ENCODE assay signal across 9 mouse cellular contexts in the genomic region with DNA sequence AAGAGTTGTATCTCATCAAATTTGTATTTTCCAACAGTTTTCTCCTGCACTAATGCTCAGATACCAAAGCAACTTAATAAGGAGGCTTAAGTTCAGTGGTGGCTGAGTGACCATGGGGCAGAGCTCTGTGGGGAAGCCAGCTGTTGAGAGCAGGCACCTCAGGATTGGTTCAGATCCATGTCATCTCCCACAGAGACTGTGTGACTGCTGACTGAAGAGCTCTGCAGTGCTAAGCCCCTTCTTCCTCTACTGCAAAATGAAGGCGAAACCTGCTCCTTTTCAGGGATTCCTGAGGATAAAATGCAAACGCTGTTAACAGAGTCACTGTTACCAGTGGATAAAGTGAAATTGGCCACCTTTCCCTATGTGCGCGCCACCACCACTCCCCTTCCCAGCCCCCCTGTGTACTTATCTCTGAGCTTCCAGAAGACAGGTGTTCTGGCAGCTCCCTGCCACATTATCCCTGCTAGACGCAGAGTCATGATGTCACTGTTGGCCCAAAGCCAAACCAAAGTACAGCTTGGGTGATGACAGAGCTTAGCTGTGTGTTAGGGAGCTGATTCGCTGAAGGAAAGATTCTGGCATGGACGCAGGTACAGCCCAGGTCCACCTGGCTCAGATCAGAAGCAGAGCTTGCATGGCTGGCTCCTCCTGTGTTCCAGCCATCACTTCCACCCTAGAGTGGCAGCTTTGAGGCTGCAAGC.
DNase-seq lines count a peak whose midpoint lies in the region; ATAC-seq and TF ChIP-seq lines count a peak whose summit lies in the region.
"Had no signal": no experiment of that assay in that cellular context is flagged by ENCODE, and none has a peak within 500 bp of the region (broad histone marks: within the 10 kb centered on the region; RNA-seq: fewer than 3 reads in every experiment).

No protein-coding gene starts in this region.

- no peaks in the 10 kb centered on the region for H3K36me3 ChIP-seq in forebrain, embryonic 15.5 days
- H3K36me3 ChIP-seq in hindbrain, embryonic 16.5 days (ENCODE audit: control insufficient read depth, insufficient read depth, low read length), result no peaks in the 10 kb centered on the region
- H3K36me3 ChIP-seq in limb, embryonic 14.5 days (ENCODE audit: control insufficient read depth, insufficient read depth, low read length), result no peaks in the 10 kb centered on the region
- H3K36me3 ChIP-seq in stomach, postnatal 0 days (ENCODE audit: control insufficient read depth, insufficient read depth, low read length), result no peaks in the 10 kb centered on the region

- no peak for TF ChIP-seq POLR2A in limb, embryonic 14.5 days (IDR thresholded peaks at IDR 0.05; ENCODE audit: borderline replicate concordance, extremely low read depth, insufficient read depth, insufficient read length)

- 0 out of 2 replicates have a peak, but pooled peaks cover 4% of the 10 kb centered on the region for H3K27me3 ChIP-seq in forebrain, embryonic 15.5 days
- H3K27me3 ChIP-seq in hindbrain, embryonic 16.5 days (replicated peaks; ENCODE audit: control insufficient read depth, insufficient read depth, low read length), result no peaks in the 10 kb centered on the region
- H3K27me3 ChIP-seq in limb, embryonic 14.5 days (ENCODE audit: control insufficient read depth, insufficient read depth, low read length), result no peaks in the 10 kb centered on the region
- no peaks in the 10 kb centered on the region for H3K27me3 ChIP-seq in stomach, postnatal 0 days (ENCODE audit: control insufficient read depth, insufficient read depth, low read length)
- H3K27me3 ChIP-seq: Patski had no signal

- peak overlapping the region; percentile 26; the same call in 1 of the 2 replicates for H3K4me2 ChIP-seq in forebrain, embryonic 15.5 days (replicated peaks)
- peak overlapping the region; percentile 27 for H3K4me2 ChIP-seq in hindbrain, embryonic 16.5 days (ENCODE audit: low read length)
- H3K4me2 ChIP-seq in limb, embryonic 14.5 days (replicated peaks; ENCODE audit: low read depth, low read length, severe bottlenecking), result 0 out of 2 replicates have a peak overlapping the region, but pooled peaks have one; percentile 6
- H3K4me2 ChIP-seq in stomach, postnatal 0 days (replicated peaks; ENCODE audit: low read depth), result no peak overlapping the region

- TF ChIP-seq CTCF in stomach, postnatal 0 days (IDR thresholded peaks at IDR 0.05; ENCODE audit: low read depth), result no peak

- H3K4me1 ChIP-seq in forebrain, embryonic 15.5 days, result peaks cover 12% of the 10 kb centered on the region
- H3K4me1 ChIP-seq in hindbrain, embryonic 16.5 days (ENCODE audit: control insufficient read depth, insufficient read depth, low read depth, low read length), result peaks cover 12% of the 10 kb centered on the region
- peaks cover 14% of the 10 kb centered on the region for H3K4me1 ChIP-seq in limb, embryonic 14.5 days (ENCODE audit: control insufficient read depth, insufficient read depth, low read length)
- no peaks in the 10 kb centered on the region for H3K4me1 ChIP-seq in stomach, postnatal 0 days (replicated peaks; ENCODE audit: control insufficient read depth, insufficient read depth)

- no peak overlapping the region; the same call in 1 of the 2 replicates for H3K27ac ChIP-seq in forebrain, embryonic 15.5 days (replicated peaks)
- H3K27ac ChIP-seq in hindbrain, embryonic 16.5 days (ENCODE audit: low read depth, low read length), result no peak overlapping the region
- no peak overlapping the region for H3K27ac ChIP-seq in limb, embryonic 14.5 days (replicated peaks; ENCODE audit: low read depth, low read length)
- H3K27ac ChIP-seq in stomach, postnatal 0 days (replicated peaks), result no peak overlapping the region

- peak; percentile 85 for ATAC-seq in forebrain, embryonic 15.5 days (replicated peaks)
- ATAC-seq in hindbrain, embryonic 16.5 days, result peak; percentile 76
- ATAC-seq in limb, embryonic 14.5 days (ENCODE audit: low FRiP score, low read depth), result peak; percentile 88
- ATAC-seq in stomach, postnatal 0 days (ENCODE audit: low FRiP score, low TSS enrichment), result peak; percentile 64
- ATAC-seq: Patski had no signal

- H3K4me3 ChIP-seq in forebrain, embryonic 15.5 days, result no peak overlapping the region
- H3K4me3 ChIP-seq in hindbrain, embryonic 16.5 days (ENCODE audit: low read length), result no peak overlapping the region
- no peak overlapping the region for H3K4me3 ChIP-seq in limb, embryonic 14.5 days (replicated peaks; ENCODE audit: low read length)
- H3K4me3 ChIP-seq in stomach, postnatal 0 days (ENCODE audit: low read depth, low read length), result no peak overlapping the region

- TF ChIP-seq EP300 in stomach, postnatal 0 days (optimal IDR thresholded peaks at IDR 0.05), result no peak

- no peaks in the 10 kb centered on the region for H3K9me3 ChIP-seq in forebrain, embryonic 15.5 days
- H3K9me3 ChIP-seq in hindbrain, embryonic 16.5 days (ENCODE audit: control insufficient read depth, low read length), result no peaks in the 10 kb centered on the region
- H3K9me3 ChIP-seq in limb, embryonic 14.5 days (ENCODE audit: control insufficient read depth, low read length), result no peaks in the 10 kb centered on the region
- no peaks in the 10 kb centered on the region for H3K9me3 ChIP-seq in stomach, postnatal 0 days (ENCODE audit: control insufficient read depth, low read length)

- DNase-seq in kidney, postnatal 14 days, result peak; percentile 23
- no peak for DNase-seq in kidney, adult 18-20 months
- peak; percentile 45 to 62 for DNase-seq in adrenal gland, postnatal 36 days
- DNase-seq in limb, embryonic 14.5 days (ENCODE audit: low spot score), result peak; percentile 68
- DNase-seq in stomach, postnatal 0 days (ENCODE audit: low spot score), result peak; percentile 53
- no peak for DNase-seq in spleen, postnatal 36 days (ENCODE audit: low spot score in 2 of 2)

- 31% methylated on average over 7 of the region's 7 CpGs for WGBS in forebrain, embryonic 15.5 days
- WGBS in hindbrain, embryonic 16.5 days, result 49% methylated on average over 7 of the region's 7 CpGs
- 41% methylated on average over 7 of the region's 7 CpGs for WGBS in limb, embryonic 14.5 days
- WGBS in stomach, postnatal 0 days, result 34% methylated on average over 7 of the region's 7 CpGs

- no peak overlapping the region for H3K9ac ChIP-seq in forebrain, embryonic 15.5 days (replicated peaks)
- H3K9ac ChIP-seq in hindbrain, embryonic 16.5 days (ENCODE audit: low read depth, low read length), result no peak overlapping the region
- no peak overlapping the region for H3K9ac ChIP-seq in limb, embryonic 14.5 days (ENCODE audit: low read depth, low read length, severe bottlenecking)
- no peak overlapping the region for H3K9ac ChIP-seq in stomach, postnatal 0 days (ENCODE audit: low read length)

Comparison
In these comparisons a context has a peak if more than half of its experiments do, and no peak if none do; other contexts are left out.
1. DNase-seq: peak in kidney, postnatal 14 days (single experiment), adrenal gland, postnatal 36 days (2 of 2), limb, embryonic 14.5 days (single experiment) and stomach, postnatal 0 days (single experiment); none in kidney, adult 18-20 months (single experiment) and spleen, postnatal 36 days (0 of 2).
2. Peak in every context shown above with its lines, with median percentiles within 50 percentile points of each other: ATAC-seq.